Mouse (Mus musculus) layer of hippocampus, adult 2 months (tissue): ENCODE measurements around the gene Zbtb3. TPM values are rescaled to one million over a fixed set of nuclear protein-coding genes. Genes with fewer than 3 reads are reported as not detected.
A peak's percentile ranks its signal among the peaks of the same experiment; 100 is the strongest.

Experiments
- DNase-seq, 2 experiments: peaks; one replicate each; pipeline ENCODE4 v3.0.0; 2022; ENCODE audit warnings: low spot score in 2 of 2
- H3K27ac ChIP-seq: fragments of 200-600 bp; 2 replicates; pipeline ENCODE4 v1.8.1; 2022
- H3K4me3 ChIP-seq: fragments of 200-600 bp; 2 replicates; pipeline ENCODE4 v1.8.1; 2022; ENCODE audit warnings: mild to moderate bottlenecking
- CTCF ChIP-seq: fragments of 200-600 bp; conservative IDR thresholded peaks from 2 replicates; pipeline ENCODE4 v1.8.1; 2022; ENCODE audit warnings: antibody characterized with exemption, mild to moderate bottlenecking, moderate library complexity
- total RNA-seq, 2 experiments: library from RNA; stranded (reverse); gene quantifications; 2 replicates each; pipeline ENCODE4 v1.2.3; 2021

Zbtb3 gene
- total RNA-seq, 2 experiments from 2014 or later, result 5.8 to 6.5 TPM

DNA sequence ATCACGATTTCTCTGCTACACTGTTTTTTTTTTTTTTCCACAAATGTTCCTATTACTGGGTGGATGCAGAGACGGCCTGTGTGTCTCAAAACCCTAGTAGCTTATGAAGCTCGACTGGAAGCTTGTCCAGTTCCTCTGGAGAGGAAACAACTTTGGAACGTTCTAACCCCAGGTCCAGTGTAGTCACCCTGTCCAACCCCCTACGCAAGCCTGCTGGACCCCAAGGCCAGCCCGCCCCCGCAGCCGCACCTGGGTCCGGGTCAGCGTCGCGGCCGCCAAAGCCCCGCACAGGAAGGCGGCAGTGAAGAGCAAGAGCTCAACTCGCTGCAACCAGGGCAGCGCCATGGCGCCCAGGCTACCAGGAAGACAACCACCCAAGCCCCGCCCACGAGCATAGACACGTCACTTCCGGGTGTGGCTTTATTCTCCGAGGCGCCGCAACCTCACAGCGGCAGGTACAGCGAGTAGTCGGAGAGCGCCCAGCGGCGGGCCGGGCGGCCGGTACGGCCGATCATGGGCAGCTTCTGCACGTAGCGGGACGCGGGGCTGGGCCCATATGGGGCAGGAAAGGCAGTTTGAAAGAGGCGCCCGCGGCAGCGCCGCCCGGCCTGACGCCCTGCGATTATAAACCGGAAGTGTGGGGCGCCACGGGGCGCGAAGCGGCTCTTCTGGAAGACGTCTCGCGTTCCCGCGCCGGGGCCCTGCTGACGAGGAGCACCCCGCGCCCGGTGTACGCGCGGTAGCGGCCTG lies 28.1 kb upstream of the Zbtb3 start, which contains the start of gene Tmem179b:
Gene Tmem179b, minus strand, starts transcription at position 382 of the 750 bp plus-strand sequence.
- peak within 1 kb of the TSS; percentile 95 for H3K4me3 ChIP-seq
- peak; percentile 40 for TF ChIP-seq CTCF

DNA sequence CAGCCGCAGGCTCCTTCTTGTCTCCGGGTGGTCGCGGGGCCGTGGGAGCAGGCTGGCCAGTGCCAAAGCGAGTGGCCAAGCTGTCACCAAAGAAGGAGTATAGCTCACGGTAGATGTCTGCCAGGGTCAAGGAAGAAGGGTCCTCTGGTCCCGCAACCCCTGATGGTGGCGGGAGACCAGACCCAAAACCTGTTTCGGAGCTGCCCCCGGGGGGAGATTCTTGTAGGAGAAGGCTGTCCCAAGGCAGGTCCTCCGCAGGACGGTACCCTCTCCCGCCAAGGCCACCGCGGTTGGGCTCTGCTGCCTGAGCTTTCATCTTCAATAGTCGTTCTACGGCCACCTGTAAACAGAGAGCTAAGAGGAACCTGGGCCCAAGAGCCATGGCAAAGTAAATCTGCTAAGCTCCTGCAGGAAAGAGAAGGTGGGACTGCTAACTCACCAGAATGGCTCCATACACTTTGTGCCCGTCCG lies 27.4 kb upstream of the Zbtb3 start:
- TF ChIP-seq CTCF, result no peak
- Histone ChIP-seq H3K4me3 (peak overlapping the region; percentile 95), H3K27ac (peak overlapping the region; percentile 98)
- peak in 1 of 2 experiments; percentile 16 for DNase-seq

More for the DNA sequence above, 28.1 kb upstream of the Zbtb3 start, which contains the start of gene Tmem179b:
- peak; percentile 94 to 96 for DNase-seq
- H3K27ac ChIP-seq, result peak within 1 kb of the TSS; percentile 98

DNA sequence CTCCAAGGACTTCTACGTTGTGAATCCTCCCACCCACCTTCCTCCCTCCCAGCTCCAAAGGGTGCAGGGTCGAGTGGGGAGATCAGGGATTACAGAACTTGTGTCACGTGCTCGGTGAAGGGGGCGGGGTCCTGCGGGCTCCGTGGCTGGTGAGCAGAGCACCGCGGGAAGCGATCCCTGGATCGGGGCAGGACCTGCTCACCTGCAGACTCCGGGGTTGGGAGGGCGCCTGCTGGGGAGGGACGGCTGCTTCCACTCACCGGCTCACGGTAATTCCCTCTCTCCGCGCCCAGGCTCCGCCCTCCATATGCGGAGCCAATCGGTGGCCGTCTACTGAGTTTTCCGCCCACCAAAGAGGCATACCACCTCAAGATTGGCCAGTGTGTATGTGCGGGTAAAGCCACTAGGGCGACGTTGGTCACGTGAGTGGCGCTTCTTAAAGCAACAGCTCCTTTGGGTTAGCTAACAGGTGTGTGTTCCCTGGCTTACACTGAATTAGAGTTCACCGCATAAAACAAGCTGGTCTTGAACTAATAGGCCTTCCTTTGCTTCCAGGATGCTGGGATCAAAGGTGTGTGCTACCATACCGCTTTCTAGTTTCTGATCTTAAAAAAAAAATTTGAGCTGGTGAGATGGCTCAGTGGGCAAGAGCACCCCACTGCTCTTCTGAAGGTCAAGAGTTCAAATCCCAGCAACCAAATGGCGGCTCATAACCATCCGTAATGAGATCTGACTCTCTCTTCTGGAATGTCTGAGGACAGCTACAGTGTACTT lies 16.2 kb upstream of the Zbtb3 start, which contains the start of gene Taf6l:
Gene Taf6l, minus strand, starts transcription at position 410 of the 774 bp plus-strand sequence.
- H3K4me3 ChIP-seq, result peak within 1 kb of the TSS; percentile 82
- peak; percentile 78 for TF ChIP-seq CTCF
- DNase-seq, result peak; percentile 87 to 94
- peak within 1 kb of the TSS; percentile 83 for H3K27ac ChIP-seq

DNA sequence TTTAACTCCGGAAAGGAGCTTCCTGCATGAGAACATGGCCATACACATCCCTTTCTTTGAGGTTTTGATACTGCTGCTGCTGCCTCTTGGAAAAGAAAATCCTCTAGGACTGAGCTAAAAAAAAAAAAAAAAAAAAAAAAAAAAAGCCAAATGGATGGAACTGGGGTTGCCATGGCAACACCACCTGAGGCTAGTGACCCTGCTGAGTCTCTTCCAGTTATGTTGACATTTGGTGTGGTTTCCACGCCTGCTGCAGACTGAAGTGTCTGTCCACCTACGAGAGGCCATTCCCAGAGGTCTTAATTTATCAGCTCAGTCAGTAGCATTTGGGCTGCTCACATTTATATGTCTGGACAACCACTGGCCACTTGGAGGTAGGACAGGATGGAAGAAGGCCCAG lies 13.8 kb upstream of the Zbtb3 start:
- Histone ChIP-seq H3K27ac (peak overlapping the region; percentile 89), H3K4me3 (no peak overlapping the region)
- no peak for DNase-seq
- TF ChIP-seq CTCF, result no peak

DNA sequence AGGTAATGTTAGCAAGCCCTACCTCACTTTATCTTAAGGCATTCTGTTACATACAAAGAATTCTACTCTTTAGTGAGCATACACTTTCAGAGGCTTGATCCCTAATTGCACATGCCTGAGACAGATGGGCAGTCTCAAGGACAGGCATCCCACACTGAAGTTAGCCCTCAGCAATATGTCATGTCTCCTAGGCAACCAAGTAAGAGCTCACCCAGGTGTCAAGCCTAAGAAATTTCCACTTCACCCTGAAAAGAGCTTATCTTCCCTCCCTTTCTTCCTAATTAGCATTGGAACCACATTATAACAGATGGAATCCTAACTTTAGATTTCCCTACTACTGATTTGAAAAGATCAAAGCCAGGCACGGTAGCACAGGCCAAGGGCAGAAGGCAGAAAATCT lies 13.2 kb upstream of the Zbtb3 start:
- peak in 1 of 2 experiments; percentile 34 for DNase-seq
- Histone ChIP-seq H3K27ac (peak overlapping the region; percentile 89), H3K4me3 (no peak overlapping the region)
- TF ChIP-seq CTCF, result no peak

DNA sequence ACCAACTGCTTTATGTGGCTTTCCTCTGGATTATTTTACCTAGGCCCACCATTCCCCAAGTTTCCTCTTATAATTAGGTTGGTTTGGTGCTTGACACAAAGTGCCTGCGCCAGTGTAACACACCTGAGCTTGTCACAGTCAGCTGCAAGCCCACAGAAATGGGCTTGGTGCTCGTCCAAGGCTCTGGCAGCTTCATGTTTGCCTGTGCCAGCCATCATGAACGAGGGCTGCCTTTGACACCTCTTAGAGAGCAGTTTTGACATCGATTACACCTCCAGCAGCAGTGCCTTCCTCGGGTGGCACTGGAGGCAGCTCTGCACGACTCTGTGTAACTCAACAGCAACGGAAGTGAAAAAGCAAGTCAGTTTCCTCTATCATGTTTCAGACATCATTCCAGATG lies 12.2 kb upstream of the Zbtb3 start:
- no peak for DNase-seq
- Histone ChIP-seq H3K27ac (peak overlapping the region; percentile 89), H3K4me3 (no peak overlapping the region)
- TF ChIP-seq CTCF, result no peak

DNA sequence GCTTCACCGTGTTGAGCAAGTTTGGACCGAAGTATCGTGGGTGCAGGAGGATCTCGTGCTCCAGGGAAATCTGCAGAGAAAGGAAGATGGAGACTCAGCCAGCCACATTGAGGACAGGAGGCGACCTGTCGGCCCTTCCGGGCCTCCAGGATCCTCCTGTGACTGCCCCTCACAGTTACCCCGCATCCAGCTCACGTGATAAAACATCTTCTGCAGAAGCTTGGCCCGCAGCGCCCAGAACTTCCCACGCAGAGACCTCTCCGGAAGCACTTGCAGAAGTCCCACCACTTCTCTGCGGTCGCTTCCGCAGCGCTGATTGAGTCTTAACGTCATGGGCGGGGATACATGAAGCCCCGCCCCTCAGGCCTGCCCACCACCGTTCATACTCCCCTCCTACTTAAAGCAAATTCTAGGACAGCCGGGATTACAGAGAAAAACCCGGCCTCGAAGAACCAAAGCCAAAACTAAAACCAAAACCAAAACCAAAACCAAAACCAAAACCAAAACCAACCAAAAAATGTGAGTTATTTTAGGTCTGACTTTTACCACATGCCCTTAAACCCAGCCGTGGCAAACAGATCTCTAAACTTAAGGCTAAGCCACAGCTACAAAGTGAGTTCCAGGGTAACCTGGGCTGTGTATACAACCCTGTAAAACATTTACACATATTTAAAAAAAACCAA lies 4.0 kb upstream of the Zbtb3 start, which contains the start of gene Polr2g:
Gene Polr2g, minus strand, starts transcription at position 314 of the 683 bp plus-strand sequence.
- H3K4me3 ChIP-seq, result peak within 1 kb of the TSS; percentile 92
- peak within 1 kb of the TSS; percentile 95 for H3K27ac ChIP-seq
- peak; percentile 89 to 93 for DNase-seq
- no peak for TF ChIP-seq CTCF

DNA sequence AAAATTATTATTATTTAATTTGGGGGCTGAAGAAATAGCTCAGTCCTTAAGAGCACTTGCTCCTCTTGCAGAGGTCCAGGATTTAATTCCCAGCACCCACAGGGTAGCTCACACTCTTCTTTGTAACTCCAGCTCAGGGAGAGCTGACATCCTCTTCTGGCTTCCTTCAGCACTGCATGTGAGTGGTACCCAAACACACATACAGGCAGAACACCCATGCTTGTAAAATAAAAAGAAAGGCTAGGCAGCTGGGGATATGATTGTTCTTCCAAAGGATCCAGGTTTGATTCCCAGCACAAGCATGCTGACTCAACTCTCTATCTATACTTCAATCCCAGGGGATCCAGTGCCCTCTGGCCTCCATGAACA lies 3.4 kb upstream of the Zbtb3 start:
- TF ChIP-seq CTCF, result peak; percentile 33
- Histone ChIP-seq H3K4me3 (peak overlapping the region; percentile 92), H3K27ac (peak overlapping the region; percentile 95)
- DNase-seq, result no peak

DNA sequence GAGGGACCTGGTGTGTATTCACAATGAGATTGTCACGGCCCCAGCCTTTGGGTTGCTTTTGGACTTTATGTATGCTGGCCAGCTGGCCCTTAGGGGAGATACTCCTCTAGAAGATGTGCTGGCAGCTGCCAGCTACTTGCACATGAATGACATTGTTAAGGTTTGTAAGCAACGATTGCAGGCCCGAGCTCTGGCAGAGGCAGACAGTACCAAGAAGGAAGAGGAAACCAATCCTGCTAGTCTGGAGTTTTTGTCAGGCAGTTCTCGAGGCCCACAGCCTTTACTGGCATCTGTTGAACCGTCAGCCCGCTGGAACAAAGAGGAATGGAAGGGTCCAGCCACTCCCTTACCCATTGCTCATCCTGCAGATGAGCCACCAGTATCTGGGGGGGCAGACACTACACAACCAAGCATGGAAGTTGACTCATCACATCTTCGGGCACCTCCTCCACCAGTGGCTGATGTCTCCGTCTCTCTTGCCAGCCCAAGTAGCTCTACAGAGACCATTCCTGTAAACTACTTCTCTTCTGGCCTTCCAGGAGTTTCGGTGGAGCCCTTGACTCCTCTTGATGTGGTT lies 937 bp downstream of the Zbtb3 start:
- no peak for DNase-seq
- peak overlapping the region; percentile 90; the same call in 1 of the 2 replicates for H3K27ac ChIP-seq
- H3K4me3 ChIP-seq, result peak overlapping the region; percentile 64
- no peak for TF ChIP-seq CTCF

DNA sequence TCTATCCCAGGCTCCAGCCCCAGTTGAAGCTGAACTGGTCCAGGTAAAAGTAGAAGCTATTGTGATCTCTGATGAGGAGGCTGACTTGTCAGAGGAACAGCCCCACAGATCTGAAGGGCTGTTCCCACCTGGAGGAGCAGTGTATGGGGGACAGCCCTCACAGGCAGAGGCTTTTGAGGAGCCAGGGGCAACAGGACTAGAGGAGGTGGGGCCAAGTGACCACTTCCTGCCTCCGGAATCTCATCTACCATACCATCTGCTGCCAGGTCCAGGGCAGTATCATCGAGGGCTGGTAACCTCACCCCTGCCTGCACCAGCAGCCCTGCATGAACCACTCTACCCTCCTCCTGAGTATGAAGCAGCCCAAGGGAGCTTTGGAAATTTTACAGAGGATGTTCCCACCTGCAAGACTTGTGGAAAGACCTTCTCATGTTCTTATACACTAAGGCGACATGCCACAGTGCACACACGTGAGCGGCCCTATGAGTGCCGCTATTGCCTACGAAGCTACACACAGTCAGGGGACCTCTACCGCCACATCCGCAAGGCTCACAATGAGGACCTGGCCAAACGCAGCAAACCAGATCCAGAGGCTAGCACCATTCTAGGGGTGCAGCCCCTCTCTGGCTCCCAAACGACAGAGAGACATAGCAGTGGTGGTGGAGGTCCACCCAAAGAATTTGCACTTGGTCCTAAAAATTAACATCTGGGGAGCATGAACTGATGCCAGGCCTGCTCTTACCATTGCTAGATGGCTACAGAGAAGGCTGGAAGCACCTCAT lies 1.7 kb downstream of the Zbtb3 start:
- no peak overlapping the region for H3K4me3 ChIP-seq
- no peak for TF ChIP-seq CTCF

DNA sequence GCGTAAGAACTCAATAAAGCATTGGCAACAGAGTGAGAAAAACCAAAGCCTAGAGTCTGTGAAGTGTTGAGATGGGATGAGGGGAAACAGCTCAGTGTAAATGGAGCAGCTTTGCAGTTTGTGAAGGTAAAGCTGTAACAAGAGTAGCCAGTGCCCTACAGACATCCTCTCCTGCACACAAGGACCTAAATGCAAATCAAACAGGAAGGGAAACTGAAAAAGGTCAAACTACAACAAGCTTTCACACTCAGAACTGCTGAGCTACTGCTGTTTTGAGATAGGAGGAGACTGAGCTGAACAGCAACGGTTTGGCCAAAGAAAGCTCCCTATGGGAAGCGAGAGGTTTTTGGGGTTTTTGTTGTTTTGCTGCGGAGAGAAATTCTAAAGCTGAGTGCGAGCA lies 4.5 kb downstream of the Zbtb3 start:
- Histone ChIP-seq H3K27ac (peak overlapping the region; percentile 44; the same call in 1 of the 2 replicates), H3K4me3 (no peak overlapping the region)
- TF ChIP-seq CTCF, result no peak
- DNase-seq, result no peak

More for the DNA sequence above, 1.7 kb downstream of the Zbtb3 start:
- no peak overlapping the region for H3K27ac ChIP-seq
- no peak for DNase-seq
